In genomic region chr8:72493381-72493780, GRCm38 (mm10) we compare ENCODE assay signal across 8 mouse cellular contexts. TPM values are rescaled to one million over a fixed set of nuclear protein-coding genes. Genes with fewer than 3 reads are reported as not detected.
A peak's percentile ranks its signal among the peaks of the same experiment; 100 is the strongest.
DNase-seq lines count a peak whose midpoint lies in the region; ATAC-seq lines count a peak whose summit lies in the region.

No protein-coding gene starts in this region.

- no peaks in the 10 kb centered on the region for H3K27me3 ChIP-seq in forebrain, embryonic 16.5 days (replicated peaks; ENCODE audit: control insufficient read depth, insufficient read depth, low read length)

- peak overlapping the region; percentile 72 for H3K9ac ChIP-seq in forebrain, embryonic 16.5 days (replicated peaks; ENCODE audit: low read depth, low read length)

- peak; percentile 19 for DNase-seq in kidney, adult 11 months
- no peak for DNase-seq in kidney, adult 18-20 months
- peak; percentile 31 for DNase-seq in Muller cell, postnatal 12 days (ENCODE audit: inconsistent ontology term)
- no peak for DNase-seq in spleen, postnatal 10 days (ENCODE audit: low spot score in 2 of 2)
- DNase-seq in left cerebral cortex, postnatal 25 days (ENCODE audit: low spot score in 2 of 2): no peak
- no peak for DNase-seq in ovary, postnatal 36 days (ENCODE audit: low spot score)

- H3K4me3 ChIP-seq in forebrain, embryonic 16.5 days (replicated peaks; ENCODE audit: low read length): peak overlapping the region; percentile 79

- peaks cover 3% of the 10 kb centered on the region; the same call in 1 of the 2 replicates for H3K36me3 ChIP-seq in forebrain, embryonic 16.5 days (ENCODE audit: control insufficient read depth, insufficient read depth)

- H3K4me2 ChIP-seq in forebrain, embryonic 16.5 days (ENCODE audit: low read length): peak overlapping the region; percentile 73

- no peaks in the 10 kb centered on the region for H3K9me3 ChIP-seq in forebrain, embryonic 16.5 days (ENCODE audit: control insufficient read depth, low read length)

- 13% methylated on average over 8 of the region's 8 CpGs for WGBS in forebrain, embryonic 16.5 days

- intact Hi-C loops in left cerebral cortex, postnatal 25 days (cut with DNase I): no loop called here

- peak overlapping the region; percentile 79 for H3K27ac ChIP-seq in forebrain, embryonic 16.5 days (ENCODE audit: low read length)

- ATAC-seq in forebrain, embryonic 16.5 days: no peak
- 0 out of 2 replicates have a peak, but pooled peaks have one; percentile 11 for ATAC-seq in megakaryocyte-erythroid progenitor cell, adult 5-6 weeks (replicated peaks; ENCODE audit: low FRiP score, low TSS enrichment, poor library complexity, severe bottlenecking)

- H3K4me1 ChIP-seq in forebrain, embryonic 16.5 days (replicated peaks; ENCODE audit: control insufficient read depth, insufficient read depth, low read length): peaks cover 29% of the 10 kb centered on the region

RNA-seq across cellular contexts. Expression of gene Slc35e1, which starts 1.0 kb away (rescaled TPM):
- 9.8 and 10.2 TPM in 2 replicates for polyA plus RNA-seq in forebrain, embryonic 16.5 days (2015; fragmentation: Nextera tagmentation; extraction: Ambion mirVana)
- 16.7 and 18.8 TPM in 2 replicates for total RNA-seq in megakaryocyte-erythroid progenitor cell, adult 5-6 weeks (2014; fragmentation: Nextera tagmentation)
- 11.5 and 15.4 TPM in 2 replicates for total RNA-seq in megakaryocyte-erythroid progenitor cell, adult 5-6 weeks (2017)
- 10 to 100 TPM; 52.8 to 53.4 TPM for total RNA-seq in left cerebral cortex, postnatal 25 days (2021)

RNA-seq across cellular contexts. Expression of gene Cherp, which starts 18.4 kb away (rescaled TPM):
- 48.2 and 58.2 TPM in 2 replicates for polyA plus RNA-seq in forebrain, embryonic 16.5 days (2015; fragmentation: Nextera tagmentation; extraction: Ambion mirVana)
- 118 and 132 TPM in 2 replicates for total RNA-seq in megakaryocyte-erythroid progenitor cell, adult 5-6 weeks (2014; fragmentation: Nextera tagmentation)
- total RNA-seq in megakaryocyte-erythroid progenitor cell, adult 5-6 weeks (2017): 15.6 and 34.7 TPM in 2 replicates
- total RNA-seq in left cerebral cortex, postnatal 25 days (2021): 10 to 100 TPM; 66.5 to 68.6 TPM

RNA-seq across cellular contexts. Expression of gene 1700030K09Rik, which starts 49.7 kb away (rescaled TPM):
- polyA plus RNA-seq in forebrain, embryonic 16.5 days (2015; fragmentation: Nextera tagmentation; extraction: Ambion mirVana): 21.4 and 24.5 TPM in 2 replicates
- 5.4 and 13.0 TPM in 2 replicates for total RNA-seq in megakaryocyte-erythroid progenitor cell, adult 5-6 weeks (2014; fragmentation: Nextera tagmentation)
- 5.2 and 6.9 TPM in 2 replicates for total RNA-seq in megakaryocyte-erythroid progenitor cell, adult 5-6 weeks (2017)
- total RNA-seq in left cerebral cortex, postnatal 25 days (2021): 10 to 100 TPM; 10.9 to 13.5 TPM

RNA-seq across cellular contexts. Expression of gene Calr3, which starts 49.7 kb away (rescaled TPM):
- polyA plus RNA-seq in forebrain, embryonic 16.5 days (2015; fragmentation: Nextera tagmentation; extraction: Ambion mirVana): 1.1 and 1.3 TPM in 2 replicates
- 0.47 and 0.79 TPM in 2 replicates for total RNA-seq in megakaryocyte-erythroid progenitor cell, adult 5-6 weeks (2014; fragmentation: Nextera tagmentation)
- total RNA-seq in megakaryocyte-erythroid progenitor cell, adult 5-6 weeks (2017): 3.3 and 6.2 TPM in 2 replicates
- total RNA-seq in left cerebral cortex, postnatal 25 days (2021): 1 to 10 TPM in 1 of 2 experiments, under 1 TPM in 1; 0.96 to 1.4 TPM

RNA-seq across cellular contexts. Expression of gene Med26, which starts 54.7 kb away (rescaled TPM):
- 19.9 and 21.6 TPM in 2 replicates for polyA plus RNA-seq in forebrain, embryonic 16.5 days (2015; fragmentation: Nextera tagmentation; extraction: Ambion mirVana)
- 14.6 and 15.2 TPM in 2 replicates for total RNA-seq in megakaryocyte-erythroid progenitor cell, adult 5-6 weeks (2014; fragmentation: Nextera tagmentation)
- 8.9 and 10.1 TPM in 2 replicates for total RNA-seq in megakaryocyte-erythroid progenitor cell, adult 5-6 weeks (2017)
- 10 to 100 TPM in 1 of 2 experiments, 1 to 10 TPM in 1; 9.5 to 10.4 TPM for total RNA-seq in left cerebral cortex, postnatal 25 days (2021)

Comparison
In these comparisons a context has a peak if more than half of its experiments do, and no peak if none do; other contexts are left out.
1. DNase-seq: peak in kidney, adult 11 months (single experiment) and Muller cell, postnatal 12 days (single experiment); none in kidney, adult 18-20 months (single experiment), spleen, postnatal 10 days (0 of 2), left cerebral cortex, postnatal 25 days (0 of 2) and ovary, postnatal 36 days (single experiment).